Mouse (Mus musculus): ENCODE measurements around the gene Prdx1.

DNA sequence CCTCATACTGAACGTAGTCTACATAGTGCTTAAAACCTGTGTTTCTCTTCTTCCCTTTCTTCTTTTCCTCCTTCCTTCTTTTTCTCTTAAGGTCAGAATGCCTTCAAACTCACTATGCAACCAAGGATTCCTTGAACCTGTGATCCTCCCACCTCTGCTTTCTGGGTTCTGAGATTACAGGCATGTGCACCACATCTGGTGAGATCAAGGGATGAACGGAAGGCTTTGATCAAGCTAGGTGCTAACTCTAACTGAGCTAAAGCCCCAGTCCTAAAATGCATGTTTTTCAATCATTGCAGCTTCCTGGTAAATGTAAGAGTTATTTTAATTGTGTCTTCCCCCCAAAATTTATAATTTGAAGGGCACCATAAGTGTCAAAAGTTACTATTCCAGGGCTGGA lies 49.7 kb downstream of the Prdx1 start:
- TF ChIP-seq POLR2A (IDR thresholded peaks at IDR 0.05; ENCODE audit: extremely low read depth, insufficient read depth, low read length) = no peak
- no peak for TF ChIP-seq CTCF (IDR thresholded peaks at IDR 0.05; ENCODE audit: extremely low read depth, insufficient read depth, low read length)
